Mouse (Mus musculus) midbrain, embryonic 14.5 days (tissue): Measurements from ENCODE around the gene Mbnl2. TPM values are rescaled to one million over a fixed set of nuclear protein-coding genes. Genes with fewer than 3 reads are reported as not detected.

Source experiments
- ATAC-seq: fragments of 200-750 bp; cut with Nextera tagmentation; 2 replicates; pipeline ENCODE4 v1.8.0; 2017; ENCODE audit warnings: moderate number of reproducible peaks, moderate library complexity; ENCODE audit not compliant: low FRiP score, low TSS enrichment
- DNase-seq: peaks from one replicate; pipeline ENCODE4 v3.0.0-alpha.2; 2015
- H3K27ac ChIP-seq: fragments of 300-500 bp; sonication (generic); replicated peaks from 2 replicates; pipeline ENCODE4 v1.5.1; 2014; ENCODE audit warnings: mild to moderate bottlenecking, low read depth, low read length, moderate library complexity
- H3K27me3 ChIP-seq: fragments of 300-500 bp; sonication (generic); 2 replicates; pipeline ENCODE4 v1.6.1; 2014; ENCODE audit warnings: low read length, control low read depth, mixed read lengths; ENCODE audit not compliant: control insufficient read depth, insufficient read depth
- H3K36me3 ChIP-seq: fragments of 300-500 bp; sonication (generic); 2 replicates; pipeline ENCODE4 v1.6.1; 2014; ENCODE audit warnings: low read length, control low read depth; ENCODE audit not compliant: control insufficient read depth, insufficient read depth
- H3K4me1 ChIP-seq: fragments of 300-500 bp; sonication (generic); 2 replicates; pipeline ENCODE4 v1.6.1; 2014; ENCODE audit warnings: mild to moderate bottlenecking, antibody characterized with exemption, low read length, control low read depth; ENCODE audit not compliant: control insufficient read depth, insufficient read depth
- H3K4me2 ChIP-seq: fragments of 300-500 bp; sonication (generic); 2 replicates; pipeline ENCODE4 v1.6.1; 2014; ENCODE audit warnings: mild to moderate bottlenecking, low read length, moderate library complexity
- H3K4me3 ChIP-seq: fragments of 300-500 bp; sonication (generic); replicated peaks from 2 replicates; pipeline ENCODE4 v1.5.1; 2014; ENCODE audit warnings: low read depth, low read length
- H3K9ac ChIP-seq: fragments of 300-500 bp; sonication (generic); replicated peaks from 2 replicates; pipeline ENCODE4 v1.6.1; 2014; ENCODE audit warnings: mild to moderate bottlenecking, low read length, moderate library complexity
- H3K9me3 ChIP-seq: fragments of 300-500 bp; sonication (generic); 2 replicates; pipeline ENCODE4 v1.6.1; 2016; ENCODE audit warnings: low read length, control low read depth, mixed read lengths; ENCODE audit not compliant: control insufficient read depth
- WGBS: fragments of 180-500 bp; shearing (Covaris S2); extraction: QIAGEN DNeasy Blood & Tissue Kit; methylation state at CpG from one replicate; pipeline ENCODE4 v1.1.7; 2014; 5-methylcytosine and 5-hydroxymethylcytosine counted together
- polyA plus RNA-seq: library from polyadenylated mRNA; unstranded; fragments of >200 nt; fragmentation: Nextera tagmentation; extraction: Ambion mirVana; gene quantifications from 2 replicates; pipeline ENCODE4 v1.2.1, GENCODE M21; 2014

Gene Mbnl2
- polyA plus RNA-seq, 1 experiment from 2014 or later = 22.5 TPM

DNA sequence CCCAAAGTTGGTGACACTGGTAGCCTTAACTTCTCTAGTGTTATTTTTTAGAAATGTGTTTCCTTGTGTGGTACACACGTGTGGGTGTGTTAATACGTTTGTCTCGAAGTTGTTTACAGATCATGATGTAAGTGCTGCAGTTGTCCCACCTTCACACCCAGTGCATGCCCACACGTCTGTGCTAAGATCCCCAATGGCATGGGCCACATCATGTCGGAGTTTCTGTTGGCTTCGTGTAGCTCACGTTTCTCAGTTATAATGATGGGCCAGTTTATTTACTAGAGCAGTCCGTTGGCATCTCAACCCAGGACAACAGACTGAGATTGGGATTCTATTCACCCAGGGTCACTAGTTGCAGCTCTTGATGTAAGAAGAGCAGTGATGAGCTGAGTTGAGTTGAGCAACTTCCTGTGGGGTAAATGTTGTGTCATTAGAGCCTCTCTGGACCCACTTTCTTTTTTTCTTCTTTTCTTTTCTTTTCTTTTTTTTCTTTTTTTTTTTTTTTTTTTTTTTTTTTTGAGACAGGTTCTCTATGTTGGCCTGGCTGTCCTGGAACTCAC, 205.0 kb downstream of the Mbnl2 start:
- WGBS = 86% methylated on average over 8 of the region's 8 CpGs
- peak overlapping the region; percentile 61 for H3K4me2 ChIP-seq
- no peaks in the 10 kb centered on the region for H3K36me3 ChIP-seq
- H3K4me3 ChIP-seq = no peak overlapping the region
- no peaks in the 10 kb centered on the region for H3K27me3 ChIP-seq
- H3K4me1 ChIP-seq = peaks cover 21% of the 10 kb centered on the region
- ATAC-seq = no peak
- no peak overlapping the region for H3K27ac ChIP-seq
- no peak overlapping the region for H3K9ac ChIP-seq
- H3K9me3 ChIP-seq = no peaks in the 10 kb centered on the region
- DNase-seq = no peak

DNA sequence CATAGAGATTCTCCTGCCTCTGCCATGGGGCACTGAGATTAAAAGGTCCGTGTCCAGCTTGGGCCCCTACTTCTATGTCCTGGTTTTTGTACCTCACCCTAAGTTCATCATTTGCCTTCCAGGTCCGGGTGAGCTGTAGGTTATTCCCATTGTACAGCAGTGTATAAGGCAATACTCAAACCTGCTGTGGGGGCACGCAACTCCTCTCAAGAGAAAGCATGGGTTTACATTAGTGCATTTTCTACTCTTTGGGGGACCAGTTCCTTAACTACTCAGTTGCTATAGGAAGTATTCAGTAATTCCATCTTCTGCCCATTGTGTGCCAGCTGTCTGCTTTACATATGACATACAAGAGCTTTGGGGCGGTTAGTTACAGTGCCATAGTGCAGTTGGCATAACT, 205.5 kb downstream of the Mbnl2 start:
- no peak overlapping the region for H3K27ac ChIP-seq
- ATAC-seq (no peak), DNase-seq (no peak)
- no peak overlapping the region for H3K4me3 ChIP-seq
- H3K4me1 ChIP-seq = peaks cover 21% of the 10 kb centered on the region
- WGBS = 96% methylated on average over 4 of the region's 4 CpGs
- H3K9ac ChIP-seq = no peak overlapping the region
- peak overlapping the region; percentile 61 for H3K4me2 ChIP-seq
- no peaks in the 10 kb centered on the region for H3K27me3 ChIP-seq
- no peaks in the 10 kb centered on the region for H3K36me3 ChIP-seq
- H3K9me3 ChIP-seq = no peaks in the 10 kb centered on the region

Other genes with a start within 250 kb of the Mbnl2 start
- not detected in 2 replicates for gene Oxgr1, start 233.2 kb upstream of the Mbnl2 start, polyA plus RNA-seq
- 23.5 and 23.9 TPM in 2 replicates for gene Rap2a, start 202.8 kb downstream of the Mbnl2 start, polyA plus RNA-seq